In the genomic region with DNA sequence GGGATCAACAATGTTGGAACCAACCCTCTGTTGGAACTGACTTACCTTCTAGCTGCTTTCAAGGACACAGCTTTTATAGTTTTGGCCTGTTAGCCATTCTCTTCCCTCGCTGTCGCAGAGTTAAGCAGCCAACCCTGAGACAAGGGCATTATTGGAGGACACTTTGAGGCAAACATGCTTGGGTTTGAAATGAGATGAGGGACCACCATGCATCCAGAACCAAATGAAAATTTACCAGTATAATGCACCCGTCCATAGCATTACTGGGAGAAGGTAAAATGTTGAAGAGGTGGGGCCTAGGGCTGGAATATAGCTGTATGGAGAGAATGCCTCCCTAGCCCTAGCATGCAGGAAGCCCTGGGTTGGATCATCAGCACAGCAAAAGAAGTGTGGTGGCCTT, we compare ENCODE assay signal across 25 mouse cellular contexts.
"Had no signal": no experiment of that assay in that cellular context is flagged by ENCODE, and none has a peak within 500 bp of the region (broad histone marks: within the 10 kb centered on the region; RNA-seq: fewer than 3 reads in every experiment).

No protein-coding gene starts in this region.

- H3K27ac ChIP-seq: gastrocnemius, adult 2 months; heart, adult 2 months; heart, embryonic 15.5 days; hindbrain, embryonic 10.5 days; hindbrain, embryonic 12.5 days; hindbrain, embryonic 14.5 days; intestine, embryonic 15.5 days; layer of hippocampus, adult 2 months; left cerebral cortex, adult 2 months; limb, embryonic 13.5 days; limb, embryonic 15.5 days; liver, embryonic 12.5 days; liver, embryonic 14.5 days had no signal

- ATAC-seq: hindbrain, embryonic 16.5 days; inflammation-experienced regulatory T-cells, adult 6 months; intestine, embryonic 15.5 days; intestine, postnatal 0 days; liver, embryonic 12.5 days had no signal

- H3K4me2 ChIP-seq: heart, embryonic 15.5 days; hindbrain, embryonic 12.5 days; hindbrain, embryonic 14.5 days; intestine, embryonic 15.5 days; limb, embryonic 13.5 days; limb, embryonic 15.5 days; liver, embryonic 12.5 days had no signal

- H3K9me3 ChIP-seq: heart, embryonic 15.5 days; hindbrain, embryonic 10.5 days; hindbrain, embryonic 12.5 days; intestine, embryonic 15.5 days; limb, embryonic 15.5 days; liver, embryonic 12.5 days had no signal

- H3K9ac ChIP-seq: heart, embryonic 15.5 days; hindbrain, embryonic 12.5 days; hindbrain, embryonic 14.5 days; intestine, embryonic 15.5 days; limb, embryonic 13.5 days; limb, embryonic 15.5 days; liver, embryonic 12.5 days; liver, embryonic 14.5 days had no signal

- H3K36me3 ChIP-seq: heart, embryonic 15.5 days; hindbrain, embryonic 10.5 days; hindbrain, embryonic 12.5 days; intestine, embryonic 15.5 days; limb, embryonic 13.5 days; limb, embryonic 15.5 days; liver, embryonic 12.5 days had no signal

- H3K4me3 ChIP-seq: gastrocnemius, adult 2 months; heart, adult 2 months; heart, embryonic 15.5 days; hindbrain, embryonic 10.5 days; hindbrain, embryonic 12.5 days; intestine, embryonic 15.5 days; layer of hippocampus, adult 2 months; left cerebral cortex, adult 2 months; limb, embryonic 13.5 days; limb, embryonic 15.5 days; liver, embryonic 12.5 days had no signal

- DNase-seq: gastrocnemius, adult 2 months; gastrocnemius, postnatal 10 days; gastrocnemius, postnatal 25 days; heart, postnatal 14 days; heart, postnatal 4 days; kidney, adult 18-20 months; kidney, adult 8-10 months; kidney, postnatal 10 days; kidney, postnatal 25 days; kidney, postnatal 4 days had no signal

- H3K27me3 ChIP-seq: heart, embryonic 15.5 days; hindbrain, embryonic 12.5 days; intestine, embryonic 15.5 days; limb, embryonic 13.5 days; limb, embryonic 15.5 days; liver, embryonic 12.5 days had no signal
